Mouse (Mus musculus) lung, adult 2 months (tissue): Measurements from ENCODE around the gene Gpr27.

Experiments
- CTCF ChIP-seq: fragments of 200-500 bp; IDR thresholded peaks from 2 replicates; pipeline ENCODE4 v1.5.1; 2011; ENCODE audit warnings: mild to moderate bottlenecking, low read length, control low read depth; ENCODE audit not compliant: insufficient read depth
- POLR2A ChIP-seq: fragments of 200-500 bp; IDR thresholded peaks from 2 replicates; pipeline ENCODE4 v1.6.1; 2011; ENCODE audit warnings: low read depth, mild to moderate bottlenecking, control low read depth, low read length, borderline replicate concordance; ENCODE audit errors: extremely low read depth

GRCm38 (mm10) chr6:99726576-99727303 lies 34.3 kb downstream of the Gpr27 start:
- no peak for TF ChIP-seq POLR2A
- no peak for TF ChIP-seq CTCF
